Mouse (Mus musculus): ENCODE results near the gene Adh4. TPM values are rescaled to one million over a fixed set of nuclear protein-coding genes. Genes with fewer than 3 reads are reported as not detected.

Gene Adh4
- polyA plus RNA-seq, 1 experiment from 2014 or later, result not detected

GRCm38 (mm10) chr3:138419369-138419768 lies 4.1 kb downstream of the Adh4 start:
- H3K4me3 ChIP-seq, result no peak overlapping the region
- no peaks in the 10 kb centered on the region for H3K9me3 ChIP-seq (replicated peaks)
- no peaks in the 10 kb centered on the region for H3K36me3 ChIP-seq
- H3K4me1 ChIP-seq, result no peaks in the 10 kb centered on the region
- WGBS, result 87% methylated on average over 6 of the region's 6 CpGs
- H3K27me3 ChIP-seq (ENCODE audit: low read depth, poor library complexity, severe bottlenecking), result no peaks in the 10 kb centered on the region
- no peak overlapping the region for H3K27ac ChIP-seq
- no peak for DNase-seq (ENCODE audit: low spot score)

GRCm38 (mm10) chr3:138420385-138420784 lies 5.1 kb downstream of the Adh4 start:
- H3K9me3 ChIP-seq (replicated peaks), result no peaks in the 10 kb centered on the region
- 94% methylated on average over 3 of the region's 3 CpGs for WGBS
- H3K36me3 ChIP-seq, result no peaks in the 10 kb centered on the region
- no peak for DNase-seq (ENCODE audit: low spot score)
- H3K4me3 ChIP-seq, result no peak overlapping the region
- H3K27me3 ChIP-seq (ENCODE audit: low read depth, poor library complexity, severe bottlenecking), result no peaks in the 10 kb centered on the region
- no peak overlapping the region for H3K27ac ChIP-seq
- no peaks in the 10 kb centered on the region for H3K4me1 ChIP-seq

DNA sequence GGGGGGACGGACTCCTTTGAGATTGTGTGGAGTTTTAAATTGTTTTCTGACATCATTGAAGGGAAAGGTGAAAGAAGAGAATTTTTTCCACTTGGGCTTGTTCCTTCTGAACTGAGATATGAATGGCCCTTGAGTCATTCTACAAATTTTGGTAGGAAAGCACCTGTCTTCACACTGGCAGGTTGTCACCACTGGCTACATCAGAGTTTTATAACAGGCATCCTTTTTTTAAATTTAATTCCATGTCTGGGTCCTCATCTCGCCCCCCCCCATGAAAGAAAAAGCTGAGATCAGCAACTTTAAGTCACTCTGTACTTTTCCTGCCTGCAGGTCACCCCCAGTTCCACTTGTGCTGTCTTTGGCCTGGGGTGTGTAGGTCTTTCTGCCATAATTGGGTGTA lies 8.4 kb downstream of the Adh4 start:
- Histone ChIP-seq H3K27me3 (ENCODE audit: low read depth, poor library complexity, severe bottlenecking) (no peaks in the 10 kb centered on the region), H3K36me3 (no peaks in the 10 kb centered on the region), H3K4me1 (no peaks in the 10 kb centered on the region), H3K27ac (no peak overlapping the region), H3K4me3 (no peak overlapping the region), H3K9me3 (replicated peaks) (no peaks in the 10 kb centered on the region)
- WGBS, result 73% methylated on average over 2 of the region's 2 CpGs
- no peak for DNase-seq (ENCODE audit: low spot score)

DNA sequence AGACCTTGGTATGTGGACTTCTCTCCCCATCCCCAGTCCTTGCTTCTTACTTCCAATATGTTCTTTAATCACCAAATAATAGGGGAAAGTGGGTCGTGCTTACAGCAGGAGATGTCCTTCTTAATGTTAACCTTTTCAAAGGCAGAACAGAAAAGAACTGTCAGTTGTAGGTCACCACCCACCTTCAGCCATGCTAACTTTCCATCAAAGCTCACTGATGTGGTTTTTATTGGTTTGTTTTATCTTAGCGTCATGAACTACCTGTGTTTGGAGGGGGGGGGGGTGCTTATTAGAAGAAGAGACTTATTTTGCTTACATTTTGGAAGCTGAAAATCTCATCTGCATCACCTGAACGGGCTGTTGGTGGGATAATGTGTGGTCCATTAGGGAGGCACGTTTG lies 9.0 kb downstream of the Adh4 start:
- WGBS, result 75% methylated on average over 4 of the region's 4 CpGs
- DNase-seq (ENCODE audit: low spot score), result no peak

DNA sequence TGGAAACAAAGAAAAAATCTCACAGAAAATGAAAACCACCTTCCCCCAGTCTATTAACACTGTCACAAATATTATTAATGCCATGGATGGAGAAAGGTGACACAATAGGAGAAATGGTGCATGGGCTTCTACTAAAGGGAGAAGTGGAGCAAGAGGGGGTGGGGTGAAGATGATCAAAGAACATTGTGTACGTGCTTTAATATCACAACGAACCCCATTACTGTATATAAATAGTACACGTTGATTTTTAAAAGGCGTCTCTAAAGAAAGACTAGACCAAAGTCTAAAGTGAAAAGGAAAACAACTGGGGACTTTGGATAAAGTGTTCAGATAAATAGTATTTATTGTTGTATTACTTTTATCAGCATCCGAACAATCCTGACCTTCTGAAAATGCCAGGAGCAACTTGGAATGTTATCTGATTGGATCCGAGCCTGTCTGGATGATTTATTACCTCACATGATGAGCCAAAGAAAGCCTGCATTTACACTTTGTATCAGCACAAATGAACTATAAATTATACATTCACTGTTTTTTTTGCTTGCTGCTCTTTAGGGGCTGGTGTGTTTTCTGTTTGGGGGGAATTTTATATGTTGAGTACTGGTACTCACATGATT lies 15.2 kb downstream of the Adh4 start:
- Histone ChIP-seq H3K4me1 (no peaks in the 10 kb centered on the region), H3K27ac (no peak overlapping the region), H3K4me3 (no peak overlapping the region), H3K27me3 (ENCODE audit: low read depth, poor library complexity, severe bottlenecking) (no peaks in the 10 kb centered on the region), H3K36me3 (no peaks in the 10 kb centered on the region), H3K9me3 (replicated peaks) (no peaks in the 10 kb centered on the region)
- 88% methylated on average over 6 of the region's 6 CpGs for WGBS
- no peak for DNase-seq (ENCODE audit: low spot score)

More for the DNA sequence above, 9.0 kb downstream of the Adh4 start:
- Histone ChIP-seq H3K9me3 (replicated peaks) (no peaks in the 10 kb centered on the region), H3K4me3 (no peak overlapping the region), H3K4me1 (no peaks in the 10 kb centered on the region), H3K36me3 (no peaks in the 10 kb centered on the region), H3K27me3 (ENCODE audit: low read depth, poor library complexity, severe bottlenecking) (no peaks in the 10 kb centered on the region), H3K27ac (no peak overlapping the region)

GRCm38 (mm10) chr3:138431835-138432234 lies 16.6 kb downstream of the Adh4 start:
- no peaks in the 10 kb centered on the region for H3K4me1 ChIP-seq
- WGBS, result 88% methylated on average over 2 of the region's 2 CpGs
- H3K27me3 ChIP-seq (ENCODE audit: low read depth, poor library complexity, severe bottlenecking), result no peaks in the 10 kb centered on the region
- H3K27ac ChIP-seq, result no peak overlapping the region
- DNase-seq (ENCODE audit: low spot score), result no peak
- no peaks in the 10 kb centered on the region for H3K36me3 ChIP-seq
- no peak overlapping the region for H3K4me3 ChIP-seq
- H3K9me3 ChIP-seq (replicated peaks), result no peaks in the 10 kb centered on the region

- Histone ChIP-seq H3K9me3 (replicated peaks) (no peaks in the 10 kb centered on the region), H3K27ac (no peak overlapping the region), H3K4me3 (no peak overlapping the region), H3K4me1 (peaks cover 13% of the 10 kb centered on the region), H3K27me3 (ENCODE audit: low read depth, poor library complexity, severe bottlenecking) (no peaks in the 10 kb centered on the region), H3K36me3 (no peaks in the 10 kb centered on the region)
- DNase-seq (ENCODE audit: low spot score), result no peak
- 76% methylated on average over 3 of the region's 3 CpGs for WGBS
Measured at GRCm38 (mm10) chr3:138438716-138439115, 23.4 kb downstream of the Adh4 start.

DNA sequence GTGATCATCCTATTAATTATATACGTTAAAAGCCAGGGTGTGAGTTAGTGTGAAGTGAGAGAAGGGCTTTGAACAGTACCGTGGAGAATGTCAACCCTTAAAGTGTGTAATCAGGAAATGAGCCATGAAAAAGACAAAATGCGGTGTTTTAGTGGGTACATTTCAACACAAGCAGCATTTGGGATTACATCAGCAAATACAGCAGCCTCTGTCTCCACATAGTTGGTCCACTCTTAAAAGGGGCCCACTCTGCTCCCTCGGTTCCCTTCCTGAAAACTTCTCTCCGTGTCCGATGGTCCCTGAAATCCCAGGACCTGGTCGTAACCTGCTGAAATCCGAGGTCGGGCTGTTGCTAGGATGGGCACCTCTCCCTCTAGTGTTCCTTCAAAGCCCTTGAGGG lies 26.9 kb downstream of the Adh4 start:
- peak overlapping the region; percentile 92 for H3K4me3 ChIP-seq
- 5% methylated on average over 9 of the region's 9 CpGs for WGBS
- H3K36me3 ChIP-seq, result peaks cover 26% of the 10 kb centered on the region
- peak overlapping the region; percentile 96 for H3K27ac ChIP-seq
- peaks cover 19% of the 10 kb centered on the region for H3K4me1 ChIP-seq
- DNase-seq (ENCODE audit: low spot score), result no peak
- no peaks in the 10 kb centered on the region for H3K9me3 ChIP-seq (replicated peaks)
- no peaks in the 10 kb centered on the region for H3K27me3 ChIP-seq (ENCODE audit: low read depth, poor library complexity, severe bottlenecking)

- H3K36me3 ChIP-seq, result peaks cover 32% of the 10 kb centered on the region
- WGBS, result under 1% methylated on average over 86 of the region's 86 CpGs
Measured at GRCm38 (mm10) chr3:138442612-138443464, 27.6 kb downstream of the Adh4 start, which contains the start of gene Adh5. TSS of gene Adh5 (plus strand) at chr3:138443093.

DNA sequence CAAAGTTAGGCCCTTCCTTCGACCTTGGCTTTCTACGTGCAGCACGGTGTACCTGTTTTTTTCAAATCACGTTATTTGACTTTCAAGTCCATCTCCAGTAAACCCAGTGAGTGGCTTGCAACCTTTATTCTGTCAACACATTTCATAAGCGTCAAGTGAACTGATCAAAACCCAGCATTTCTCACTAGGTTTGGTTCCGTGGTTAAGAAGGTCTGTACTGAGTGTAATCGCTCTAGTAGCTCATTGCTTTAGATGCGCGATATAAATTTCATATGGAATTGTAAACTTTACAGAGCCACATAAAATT lies 28.2 kb downstream of the Adh4 start:
- DNase-seq (ENCODE audit: low spot score), result no peak
- Histone ChIP-seq H3K4me3 (peak overlapping the region; percentile 92), H3K9me3 (replicated peaks) (no peaks in the 10 kb centered on the region), H3K27me3 (ENCODE audit: low read depth, poor library complexity, severe bottlenecking) (no peaks in the 10 kb centered on the region), H3K4me1 (peaks cover 19% of the 10 kb centered on the region), H3K36me3 (peaks cover 38% of the 10 kb centered on the region), H3K27ac (peak overlapping the region; percentile 96)
- WGBS, result 6% methylated on average over 9 of the region's 9 CpGs

More at GRCm38 (mm10) chr3:138442612-138443464, 27.6 kb downstream of the Adh4 start, which contains the start of gene Adh5:
- Histone ChIP-seq H3K27ac (peak within 1 kb of the TSS; percentile 96), H3K27me3 (ENCODE audit: low read depth, poor library complexity, severe bottlenecking) (no peaks in the 10 kb centered on the region), H3K4me3 (peak within 1 kb of the TSS; percentile 92), H3K9me3 (replicated peaks) (no peaks in the 10 kb centered on the region), H3K4me1 (peaks cover 19% of the 10 kb centered on the region)
- DNase-seq (ENCODE audit: low spot score), result peak; percentile 96

DNA sequence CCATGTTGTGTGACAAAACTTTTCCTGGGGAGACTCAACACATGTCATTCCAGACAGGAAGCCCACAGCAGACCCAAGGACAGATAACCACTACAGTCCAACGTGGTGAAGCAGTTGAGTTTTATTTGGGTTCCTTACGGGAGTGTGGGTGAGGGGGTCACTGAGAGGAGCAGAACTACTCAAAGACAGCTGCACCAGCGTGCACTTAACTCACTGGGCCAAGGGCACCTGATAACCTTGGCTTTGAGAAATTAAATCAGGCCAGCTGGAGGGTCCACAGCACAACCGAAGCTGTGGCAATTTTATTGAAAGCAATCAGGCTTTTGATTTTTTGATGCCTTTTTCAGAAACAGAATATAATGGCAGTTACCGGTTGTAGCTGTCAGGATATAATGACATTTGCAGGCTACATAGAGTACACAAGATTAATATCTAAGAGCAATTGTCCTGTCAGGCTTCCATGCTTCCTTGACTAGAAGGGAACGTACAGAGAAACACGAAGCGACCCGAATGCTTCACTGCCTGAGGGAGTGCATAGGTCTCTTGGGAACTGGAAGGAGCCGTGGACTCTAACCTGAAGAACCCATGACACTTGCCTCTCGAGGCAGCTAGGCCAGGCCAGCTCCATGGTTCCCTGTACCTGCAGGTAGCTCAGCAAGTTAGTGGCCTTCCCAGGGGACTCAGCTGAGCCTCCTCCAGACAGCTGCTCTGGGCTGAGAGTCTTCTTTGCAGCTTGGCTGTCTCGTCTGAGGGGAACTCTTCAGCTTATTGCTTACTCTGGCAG lies 33.0 kb downstream of the Adh4 start:
- no peak overlapping the region for H3K27ac ChIP-seq
- peaks cover 85% of the 10 kb centered on the region for H3K36me3 ChIP-seq
- H3K9me3 ChIP-seq (replicated peaks), result no peaks in the 10 kb centered on the region
- WGBS, result 84% methylated on average over 12 of the region's 12 CpGs
- no peak overlapping the region for H3K4me3 ChIP-seq
- no peak for DNase-seq (ENCODE audit: low spot score)
- no peaks in the 10 kb centered on the region for H3K27me3 ChIP-seq (ENCODE audit: low read depth, poor library complexity, severe bottlenecking)
- H3K4me1 ChIP-seq, result peaks cover 8% of the 10 kb centered on the region

DNA sequence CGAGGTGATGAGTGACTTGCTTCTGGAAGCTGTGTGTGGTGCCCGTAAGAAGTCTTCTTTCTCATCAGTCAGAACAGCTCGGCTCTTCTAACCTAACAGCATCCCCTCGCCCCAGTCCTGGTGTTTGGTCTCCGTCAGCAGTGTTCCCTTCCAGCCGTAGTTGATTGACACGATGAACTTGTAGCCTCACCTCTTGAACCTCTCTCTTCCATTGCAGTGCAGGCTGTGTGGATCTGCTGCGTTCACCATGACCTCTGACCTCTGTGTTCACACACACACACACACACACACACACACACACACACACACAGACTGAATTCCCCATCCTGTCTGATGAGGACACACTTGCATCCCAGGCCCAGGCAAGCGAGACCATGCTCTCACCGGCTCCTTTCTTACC lies 36.9 kb downstream of the Adh4 start:
- DNase-seq (ENCODE audit: low spot score), result no peak
- H3K27ac ChIP-seq, result no peak overlapping the region
- no peaks in the 10 kb centered on the region for H3K4me1 ChIP-seq
- peaks cover 99% of the 10 kb centered on the region for H3K36me3 ChIP-seq
- 94% methylated on average over 10 of the region's 10 CpGs for WGBS
- no peaks in the 10 kb centered on the region for H3K27me3 ChIP-seq (ENCODE audit: low read depth, poor library complexity, severe bottlenecking)
- no peak overlapping the region for H3K4me3 ChIP-seq
- H3K9me3 ChIP-seq (replicated peaks), result no peaks in the 10 kb centered on the region

GRCm38 (mm10) chr3:138454234-138454633 lies 39.0 kb downstream of the Adh4 start:
- Histone ChIP-seq H3K4me3 (no peak overlapping the region), H3K4me1 (no peaks in the 10 kb centered on the region), H3K27ac (no peak overlapping the region), H3K9me3 (replicated peaks) (no peaks in the 10 kb centered on the region), H3K36me3 (peaks cover 100% of the 10 kb centered on the region), H3K27me3 (ENCODE audit: low read depth, poor library complexity, severe bottlenecking) (no peaks in the 10 kb centered on the region)
- WGBS, result 93% methylated on average over 1 of the region's 1 CpGs
- no peak for DNase-seq (ENCODE audit: low spot score)

Data from limb, embryonic 10.5 days (tissue).